Mouse (Mus musculus): ENCODE data around the gene Sult2a3.
A peak's percentile ranks its signal among the peaks of the same experiment; 100 is the strongest.
"Not testable (repeated sequence)": the region's sequence is repeated elsewhere in the genome, so short reads cannot be mapped to it uniquely, and the experiment has no call there.

Sult2a3 gene

DNA sequence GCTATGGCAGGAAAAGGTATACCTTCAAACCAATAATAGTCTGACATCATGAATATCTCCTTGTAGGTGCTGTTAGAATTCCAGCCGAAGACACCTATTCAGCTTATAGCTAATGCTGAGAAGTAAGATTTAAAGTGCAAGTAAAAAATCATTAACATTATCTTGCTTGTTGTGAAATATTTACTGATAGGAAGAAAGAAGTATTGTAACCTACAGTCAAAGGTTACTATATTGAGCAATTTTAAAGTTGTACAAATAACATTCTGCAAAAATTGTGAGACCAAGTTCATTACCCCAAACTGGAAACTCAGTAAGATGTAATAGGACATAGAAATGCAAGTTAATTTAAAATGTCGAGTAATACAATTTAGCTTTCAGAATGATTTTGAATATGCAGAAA lies at the start of gene Sult2a3:
TSS of gene Sult2a3 (minus strand) at position 101 of the 400 bp plus-strand sequence.
- no peak for DNase-seq

DNA sequence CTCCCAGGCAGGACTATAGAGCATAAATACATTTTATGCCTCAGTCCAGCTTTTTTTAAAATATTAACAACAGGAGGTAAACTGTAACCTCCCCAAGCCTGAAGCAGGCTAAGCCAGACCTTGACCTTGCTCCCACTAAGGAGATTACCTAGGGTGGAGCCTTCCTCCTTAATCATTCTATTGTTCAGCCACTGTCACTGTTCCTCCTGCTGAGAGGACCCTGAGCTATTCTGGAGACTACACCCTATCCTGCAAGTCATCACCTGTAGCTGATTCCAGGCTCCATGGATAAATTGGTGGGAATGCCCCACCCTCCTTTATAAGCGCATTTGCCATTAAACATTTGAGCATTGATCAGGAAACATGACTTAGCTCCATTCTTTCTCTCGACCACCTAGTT lies 2.4 kb downstream of the Sult2a3 start:
- DNase-seq, result peak; percentile 67

DNA sequence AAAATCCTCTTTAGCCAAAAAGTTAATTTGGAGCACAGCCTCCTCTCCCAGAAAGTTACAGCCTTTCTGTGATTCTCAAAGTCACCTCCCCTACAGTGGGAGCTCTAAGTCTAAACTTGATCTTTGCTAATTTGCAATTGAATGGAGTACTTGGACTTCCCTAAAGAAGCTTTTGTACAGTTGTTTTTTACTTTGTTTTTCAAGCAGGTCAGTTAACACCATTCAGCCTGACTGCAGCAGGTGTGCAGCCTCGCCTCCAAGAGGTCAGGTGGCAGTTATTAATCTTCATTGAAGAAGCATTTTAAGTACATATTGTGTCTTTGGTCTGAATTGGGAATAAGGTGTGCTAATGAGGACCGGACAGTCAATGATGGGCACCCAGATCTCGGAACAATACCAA lies 3.0 kb downstream of the Sult2a3 start:
- DNase-seq, result not testable (repeated sequence)

DNA sequence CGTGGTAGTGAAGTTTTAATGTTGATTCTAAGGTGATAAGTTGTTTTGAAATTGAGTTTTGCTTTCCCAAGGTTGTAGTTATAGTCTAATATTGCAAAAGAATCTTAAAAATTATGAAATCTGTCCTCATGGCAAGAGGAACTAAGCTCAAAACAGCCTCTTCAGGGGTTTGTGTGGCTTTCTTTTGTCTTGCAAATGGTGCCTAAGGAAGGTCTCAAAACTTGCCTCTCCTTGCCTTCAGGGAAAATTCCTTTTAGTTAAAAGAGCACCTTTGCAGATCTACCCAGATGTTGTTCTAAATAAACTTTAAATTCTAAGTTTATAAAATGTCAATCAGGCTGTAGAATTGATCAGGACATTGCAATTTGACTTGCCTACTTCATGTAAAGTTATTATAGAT lies 6.1 kb downstream of the Sult2a3 start:
- no peak for DNase-seq

DNA sequence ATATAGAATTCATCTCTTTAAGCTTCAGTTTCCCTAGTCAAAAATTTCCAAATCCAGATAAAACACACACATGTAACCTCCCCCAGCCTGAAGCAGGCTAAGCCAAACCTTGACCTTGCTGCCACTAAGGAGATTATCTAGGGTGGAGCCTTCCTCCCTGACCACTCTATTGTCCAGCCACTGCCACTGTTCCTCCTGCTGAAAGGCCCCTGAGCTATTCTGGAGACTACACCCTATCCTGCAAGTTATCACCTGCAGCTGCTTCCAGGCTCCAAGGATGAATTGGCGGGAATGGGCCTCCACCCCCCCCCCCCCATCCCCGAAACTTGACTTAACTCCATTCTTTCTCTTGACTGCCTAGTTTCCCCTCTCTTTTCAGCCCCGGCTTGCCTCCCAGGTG lies 8.4 kb downstream of the Sult2a3 start:
- not testable (repeated sequence) for DNase-seq

DNA sequence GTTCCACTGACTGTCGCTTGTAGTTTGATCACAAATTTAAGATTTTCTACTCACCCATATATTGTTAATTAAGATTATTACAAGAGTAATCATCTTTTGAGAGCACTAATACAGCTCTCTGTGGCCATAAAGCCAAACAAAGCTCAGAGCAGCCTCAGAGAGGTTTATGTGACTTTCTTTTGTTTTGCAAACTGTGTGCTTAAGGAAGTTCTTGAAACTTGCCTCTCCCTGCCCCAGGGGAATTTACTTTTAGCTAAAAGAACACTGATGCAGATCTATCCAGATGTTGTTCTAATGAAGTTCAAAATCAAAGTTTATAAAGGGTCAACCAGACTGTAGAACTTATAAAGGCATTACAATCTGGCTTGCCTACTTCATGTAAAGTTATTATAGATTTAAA lies 75.0 kb downstream of the Sult2a3 start:
- DNase-seq, result not testable (repeated sequence)

DNA sequence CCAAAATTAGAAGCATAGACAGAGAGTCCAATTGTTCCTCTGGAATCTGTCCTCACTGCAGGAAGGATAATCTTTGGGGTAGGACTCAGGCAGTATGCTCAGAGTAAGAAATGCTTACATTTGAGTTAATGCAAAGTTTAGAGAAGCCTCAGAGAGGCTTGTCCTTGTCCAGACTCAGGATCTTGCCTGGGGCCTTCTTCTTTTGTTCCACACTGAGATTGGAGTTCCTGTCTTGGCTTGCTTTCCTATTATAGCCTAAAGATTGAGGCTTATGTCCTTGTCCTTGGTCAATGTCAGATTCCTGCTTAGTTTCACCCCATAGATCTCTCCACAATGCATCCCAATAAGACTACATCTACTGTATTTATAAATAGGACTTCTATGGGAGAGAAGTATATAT lies 92.0 kb downstream of the Sult2a3 start:
- not testable (repeated sequence) for DNase-seq

All from heart, adult 11 months (tissue).